ENCODE assay signal across 14 mouse cellular contexts in the genomic region with DNA sequence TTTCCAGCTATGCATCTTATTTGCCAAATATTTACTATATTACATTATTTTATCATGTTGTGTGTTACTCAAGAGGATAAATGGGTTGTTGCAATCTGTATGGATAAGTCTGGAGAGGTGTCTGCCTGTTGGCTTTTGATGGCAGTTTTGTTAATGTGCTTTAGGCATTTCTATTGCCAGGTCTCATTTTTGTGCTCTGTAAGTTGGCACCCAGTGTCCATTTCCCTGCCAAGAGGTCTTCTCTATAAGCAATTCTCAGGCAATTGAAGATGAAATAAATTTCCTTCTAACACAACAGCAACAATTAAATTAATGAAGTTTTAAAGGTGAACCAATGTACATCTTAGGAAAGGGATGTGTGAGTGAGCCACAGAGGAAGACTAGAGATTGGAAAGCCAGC. TPM values are rescaled to one million over a fixed set of nuclear protein-coding genes. Genes with fewer than 3 reads are reported as not detected.
DNase-seq lines count a peak whose midpoint lies in the region.
"Had no signal": no experiment of that assay in that cellular context is flagged by ENCODE, and none has a peak within 500 bp of the region (broad histone marks: within the 10 kb centered on the region; RNA-seq: fewer than 3 reads in every experiment).

No protein-coding gene starts in this region.

- DNase-seq in brain, adult 2 months (ENCODE audit: low read depth, low spot score): peak; percentile 92
- peak; percentile 74 to 81 for DNase-seq in cerebellum, adult 18-20 months
- DNase-seq in cerebellum, adult 9-11 months: peak; percentile 80
- peak; percentile 68 to 74 for DNase-seq in cerebellum, postnatal 36 days
- DNase-seq in neural tube, embryonic 10.5 days (ENCODE audit: extremely low spot score, low spot score): no peak
- DNase-seq in adipocyte (ENCODE audit: low spot score): no peak
- no peak for DNase-seq in frontal cortex, adult 2 months (ENCODE audit: extremely low spot score in 1 of 2, low spot score in 1 of 2)
- DNase-seq: adrenal gland, adult 2 months; adrenal gland, postnatal 36 days; gastrocnemius, postnatal 14 days; heart, adult 2 months; heart, postnatal 14 days; kidney, adult 11 months had no signal

RNA-seq across cellular contexts. Expression of a gene that starts 11.9 kb away (rescaled TPM):
- polyA plus RNA-seq in frontal cortex, adult 2 months (2012; rRNA removed): 35.8 and 39.5 TPM in 2 replicates
- polyA plus RNA-seq: adrenal gland, adult 2 months; gonadal fat pad, adult 2 months; heart, adult 2 months had no signal

Comparison
In these comparisons a context has a peak if more than half of its experiments do, and no peak if none do; other contexts are left out.
1. DNase-seq: peak in brain, adult 2 months (single experiment), cerebellum, adult 18-20 months (2 of 2), cerebellum, adult 9-11 months (single experiment) and cerebellum, postnatal 36 days (2 of 2); none in neural tube, embryonic 10.5 days (single experiment), adipocyte (single experiment) and frontal cortex, adult 2 months (0 of 2).